Mouse (Mus musculus) stomach, embryonic 14.5 days (tissue): ENCODE results near the gene Snta1. TPM values are rescaled to one million over a fixed set of nuclear protein-coding genes. Genes with fewer than 3 reads are reported as not detected.

ENCODE experiments used
- ATAC-seq: fragments of 200-750 bp; cut with Nextera tagmentation; 2 replicates; pipeline ENCODE4 v1.8.0; 2017; ENCODE audit warnings: low read depth, moderate TSS enrichment; ENCODE audit not compliant: insufficient number of reproducible peaks, insufficient read depth, low FRiP score
- H3K27ac ChIP-seq: fragments of 300-500 bp; sonication (generic); 2 replicates; pipeline ENCODE4 v1.5.1; 2014; ENCODE audit warnings: mild to moderate bottlenecking, low read length, moderate library complexity, mixed read lengths
- H3K27me3 ChIP-seq: fragments of 300-500 bp; sonication (generic); 2 replicates; pipeline ENCODE4 v1.6.1; 2014; ENCODE audit warnings: low read length, control low read depth, mixed read lengths; ENCODE audit not compliant: control insufficient read depth, insufficient read depth
- H3K36me3 ChIP-seq: fragments of 300-500 bp; sonication (generic); 2 replicates; pipeline ENCODE4 v1.6.1; 2014; ENCODE audit warnings: mild to moderate bottlenecking, control low read depth, low read length, moderate library complexity, mixed read lengths; ENCODE audit not compliant: control insufficient read depth, insufficient read depth
- H3K4me1 ChIP-seq: fragments of 300-500 bp; sonication (generic); 2 replicates; pipeline ENCODE4 v1.6.1; 2014; ENCODE audit warnings: low read length, control low read depth, mixed read lengths; ENCODE audit not compliant: control insufficient read depth, insufficient read depth
- H3K4me2 ChIP-seq: fragments of 300-500 bp; sonication (generic); replicated peaks from 2 replicates; pipeline ENCODE4 v1.6.1; 2014; ENCODE audit warnings: low read depth, low read length, control low read depth
- H3K4me3 ChIP-seq: fragments of 300-500 bp; sonication (generic); 2 replicates; pipeline ENCODE4 v1.5.1; 2014; ENCODE audit warnings: low read depth, low read length, control low read depth
- H3K9ac ChIP-seq: fragments of 300-500 bp; sonication (generic); replicated peaks from 2 replicates; pipeline ENCODE4 v1.6.1; 2014; ENCODE audit warnings: low read depth, mild to moderate bottlenecking, control low read depth, low read length, moderate library complexity, mixed read lengths
- H3K9me3 ChIP-seq: fragments of 300-500 bp; sonication (generic); 2 replicates; pipeline ENCODE4 v1.6.1; 2016; ENCODE audit warnings: low read depth, low read length, control low read depth; ENCODE audit not compliant: control insufficient read depth
- WGBS: fragments of 180-500 bp; shearing (Covaris S2); extraction: QIAGEN DNeasy Blood & Tissue Kit; methylation state at CpG from one replicate; pipeline ENCODE4 v1.1.7; 2014; 5-methylcytosine and 5-hydroxymethylcytosine counted together
- polyA plus RNA-seq: library from polyadenylated mRNA; unstranded; fragments of >200 nt; fragmentation: Nextera tagmentation; extraction: Ambion mirVana; gene quantifications from 2 replicates; pipeline ENCODE4 v1.2.1, GENCODE M21; 2014

Gene Snta1
- polyA plus RNA-seq, 1 experiment from 2014 or later = 2.4 TPM

DNA sequence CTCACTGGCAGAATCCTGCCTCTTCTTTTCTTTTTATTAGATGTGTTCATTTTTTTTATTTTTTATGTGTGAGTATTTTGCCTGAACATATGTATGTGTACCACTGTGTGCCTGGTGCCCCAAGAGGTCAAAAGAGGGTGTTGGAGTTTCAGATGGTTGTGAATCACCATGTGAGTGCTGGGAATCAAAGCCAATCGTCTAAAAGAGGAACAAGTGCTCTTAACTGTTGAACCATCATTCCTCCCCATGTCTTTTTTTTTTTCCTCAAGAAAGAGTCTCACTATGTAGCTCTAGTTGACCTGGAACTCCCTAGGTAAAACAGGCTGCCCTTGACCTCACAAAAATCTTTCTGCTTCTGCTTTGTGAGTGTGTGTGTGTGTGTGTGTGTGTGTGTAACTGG is 5.9 kb downstream of the Snta1 start:
- no peak for ATAC-seq
- no peak overlapping the region for H3K4me2 ChIP-seq
- peaks cover 5% of the 10 kb centered on the region; the same call in 1 of the 2 replicates for H3K4me1 ChIP-seq
- H3K27ac ChIP-seq = no peak overlapping the region
- WGBS = 56% methylated on average over 1 of the region's 1 CpGs
- H3K9me3 ChIP-seq = no peaks in the 10 kb centered on the region
- H3K36me3 ChIP-seq = no peaks in the 10 kb centered on the region
- H3K4me3 ChIP-seq = no peak overlapping the region
- H3K27me3 ChIP-seq = no peaks in the 10 kb centered on the region
- no peak overlapping the region for H3K9ac ChIP-seq

DNA sequence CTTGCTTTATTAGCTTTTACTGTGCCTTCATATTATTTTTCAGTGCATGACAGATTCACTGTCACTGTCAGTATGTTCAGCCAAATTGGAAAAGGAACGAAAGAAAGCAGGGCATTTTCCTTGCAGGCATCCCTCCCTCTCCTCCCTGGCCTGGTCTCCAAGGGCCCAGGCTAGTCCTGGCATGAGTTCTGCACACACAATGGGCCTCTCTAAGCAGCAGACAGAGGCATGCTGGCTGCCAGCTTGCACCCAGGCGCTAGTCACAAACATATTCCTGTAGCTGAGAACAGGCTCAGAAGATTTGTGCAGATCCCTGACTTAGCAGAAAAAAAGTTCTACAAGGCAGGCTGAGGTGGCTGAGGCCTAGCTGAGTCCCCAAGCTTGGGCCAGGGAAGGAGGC is 8.6 kb downstream of the Snta1 start:
- H3K9ac ChIP-seq = no peak overlapping the region
- H3K9me3 ChIP-seq = no peaks in the 10 kb centered on the region
- no peak overlapping the region for H3K4me2 ChIP-seq
- ATAC-seq = no peak
- H3K36me3 ChIP-seq = no peaks in the 10 kb centered on the region
- no peaks in the 10 kb centered on the region for H3K27me3 ChIP-seq
- H3K4me1 ChIP-seq = peaks cover 5% of the 10 kb centered on the region; the same call in 1 of the 2 replicates
- 85% methylated on average over 2 of the region's 2 CpGs for WGBS
- no peak overlapping the region for H3K4me3 ChIP-seq
- H3K27ac ChIP-seq = no peak overlapping the region

DNA sequence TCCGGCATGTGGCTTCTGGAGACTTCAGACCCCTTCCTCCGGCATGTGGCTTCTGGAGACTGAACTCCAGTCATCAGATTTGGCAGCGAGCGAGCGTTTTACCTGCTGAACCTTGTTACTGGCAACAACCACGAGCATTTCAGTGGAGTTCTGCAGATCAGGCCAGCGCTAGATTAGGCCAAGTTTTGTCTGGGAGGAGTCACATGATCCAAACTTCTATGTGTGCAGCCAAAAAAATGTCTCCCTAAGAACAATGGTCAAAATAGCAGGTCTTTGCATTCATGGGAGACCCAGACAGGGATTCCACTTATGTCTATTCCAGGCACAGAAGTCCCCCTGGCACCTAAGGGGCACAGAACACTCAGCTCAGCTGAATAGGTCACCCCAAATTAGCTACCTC is 9.6 kb downstream of the Snta1 start:
- Histone ChIP-seq H3K9me3 (no peaks in the 10 kb centered on the region), H3K9ac (no peak overlapping the region), H3K4me1 (peaks cover 5% of the 10 kb centered on the region; the same call in 1 of the 2 replicates), H3K4me2 (no peak overlapping the region), H3K27me3 (no peaks in the 10 kb centered on the region), H3K27ac (no peak overlapping the region), H3K4me3 (no peak overlapping the region), H3K36me3 (no peaks in the 10 kb centered on the region)
- 75% methylated on average over 7 of the region's 7 CpGs for WGBS
- no peak for ATAC-seq

DNA sequence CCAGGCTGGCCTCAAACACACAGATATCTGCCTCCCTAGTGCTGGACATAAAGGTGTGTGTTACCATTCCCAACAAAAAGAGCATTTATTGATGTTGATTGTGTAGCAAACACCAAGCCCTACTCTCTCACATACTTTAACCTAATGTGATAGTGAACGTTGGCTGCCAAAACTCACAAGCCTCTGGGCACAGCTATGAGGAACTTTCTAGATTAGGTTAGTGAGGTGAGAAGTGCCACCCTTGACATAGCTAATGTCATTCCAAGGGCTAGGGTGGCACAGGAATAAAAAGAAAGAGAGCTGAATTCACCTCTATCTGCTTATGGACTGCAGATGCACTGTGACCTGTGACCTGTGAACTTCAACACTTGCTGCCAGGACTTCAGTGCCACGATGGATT is 11.4 kb downstream of the Snta1 start:
- Histone ChIP-seq H3K9ac (no peak overlapping the region), H3K4me1 (no peaks in the 10 kb centered on the region), H3K9me3 (no peaks in the 10 kb centered on the region), H3K4me3 (no peak overlapping the region), H3K36me3 (no peaks in the 10 kb centered on the region), H3K27me3 (no peaks in the 10 kb centered on the region), H3K4me2 (no peak overlapping the region), H3K27ac (no peak overlapping the region)
- 78% methylated on average over 2 of the region's 2 CpGs for whole genome bisulfite sequencing
- no peak for ATAC-seq

DNA sequence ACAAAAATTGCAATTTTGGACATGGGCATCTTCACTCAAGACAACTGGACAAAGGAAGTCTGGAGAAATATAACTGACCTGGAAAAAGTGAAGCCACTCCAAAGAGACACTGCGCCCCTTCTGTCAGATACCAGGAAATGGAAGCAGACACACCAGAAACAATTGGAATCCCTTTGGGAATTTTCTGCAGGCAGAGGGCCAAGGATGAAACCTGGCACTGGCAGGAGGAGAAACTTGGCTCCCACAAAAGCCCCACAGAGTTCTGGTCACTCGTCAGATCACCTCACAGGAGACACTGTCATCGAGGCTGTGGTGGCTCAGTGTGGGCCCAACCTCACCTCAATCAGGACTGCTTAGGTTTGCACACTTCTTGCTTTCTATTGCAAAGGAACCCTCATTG is 13.3 kb downstream of the Snta1 start:
- Histone ChIP-seq H3K27me3 (no peaks in the 10 kb centered on the region), H3K4me3 (no peak overlapping the region), H3K27ac (no peak overlapping the region), H3K9ac (no peak overlapping the region), H3K4me1 (no peaks in the 10 kb centered on the region), H3K4me2 (no peak overlapping the region), H3K36me3 (no peaks in the 10 kb centered on the region), H3K9me3 (no peaks in the 10 kb centered on the region)
- 88% methylated on average over 3 of the region's 3 CpGs for WGBS
- no peak for ATAC-seq

DNA sequence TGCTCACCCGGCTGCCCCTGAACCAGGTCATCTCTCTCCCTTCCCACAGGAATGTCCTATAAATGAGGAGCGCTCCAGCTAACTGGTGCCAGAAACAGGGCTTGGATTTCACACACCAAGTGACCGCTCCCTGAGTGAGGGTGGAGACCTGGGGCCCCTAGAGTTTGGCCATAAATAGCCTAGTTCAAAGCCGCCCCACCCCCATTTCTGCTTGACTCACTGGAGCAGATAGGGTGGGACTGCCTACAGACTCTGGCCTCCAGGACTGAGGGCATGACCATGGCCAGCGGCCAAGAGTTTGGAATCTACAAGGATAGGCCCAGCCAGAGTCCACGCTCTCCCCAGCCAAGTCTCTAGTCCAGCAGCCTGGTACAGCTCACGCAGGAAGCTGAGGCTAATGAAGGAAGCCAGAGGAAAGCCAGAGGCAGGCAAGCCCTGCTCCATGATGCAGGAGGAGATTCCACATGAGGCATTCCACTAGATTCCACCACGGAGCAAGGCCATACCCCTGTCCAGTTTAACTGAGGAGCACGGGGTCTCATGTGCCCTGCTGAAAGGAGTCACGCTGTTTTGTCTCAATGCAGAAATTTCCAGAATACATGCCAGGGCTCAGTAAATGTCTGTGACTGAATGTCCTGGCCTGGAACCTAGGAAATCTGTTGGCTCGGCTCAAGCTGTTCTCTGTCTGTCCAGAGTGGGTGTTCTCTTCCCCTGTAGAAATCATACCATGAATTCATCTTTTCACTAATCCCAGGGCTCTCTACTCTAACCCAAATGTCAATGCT is 17.5 kb downstream of the Snta1 start:
- Histone ChIP-seq H3K4me3 (no peak overlapping the region), H3K36me3 (no peaks in the 10 kb centered on the region), H3K4me1 (no peaks in the 10 kb centered on the region), H3K27ac (no peak overlapping the region), H3K9ac (no peak overlapping the region), H3K27me3 (no peaks in the 10 kb centered on the region), H3K4me2 (no peak overlapping the region), H3K9me3 (no peaks in the 10 kb centered on the region)
- ATAC-seq = peak; percentile 37; the same call in 1 of the 2 replicates
- 73% methylated on average over 11 of the region's 11 CpGs for WGBS

DNA sequence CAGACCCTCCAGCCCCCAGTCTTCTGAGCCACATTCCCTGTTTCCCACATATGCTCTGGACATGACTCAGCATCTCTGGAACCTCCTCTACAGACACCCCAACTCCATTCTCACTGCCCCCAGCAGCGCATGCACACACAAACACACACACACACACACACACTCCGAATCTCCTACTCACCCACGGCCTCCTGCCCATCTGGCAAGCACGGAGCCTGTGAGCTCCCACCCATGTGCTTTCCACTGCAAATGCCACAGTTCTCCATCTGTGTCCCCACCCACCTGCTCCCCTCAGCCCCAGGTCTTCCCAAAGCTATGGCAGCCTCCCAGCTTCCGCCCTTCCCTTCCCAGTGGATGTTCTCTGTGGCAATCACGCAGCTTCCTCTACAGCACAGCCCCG is 28.8 kb downstream of the Snta1 start:
- Histone ChIP-seq H3K9me3 (no peaks in the 10 kb centered on the region), H3K4me2 (no peak overlapping the region), H3K27me3 (no peaks in the 10 kb centered on the region), H3K36me3 (no peaks in the 10 kb centered on the region), H3K4me1 (no peaks in the 10 kb centered on the region), H3K4me3 (no peak overlapping the region), H3K9ac (no peak overlapping the region), H3K27ac (no peak overlapping the region)
- no peak for ATAC-seq
- WGBS = 84% methylated on average over 7 of the region's 7 CpGs

DNA sequence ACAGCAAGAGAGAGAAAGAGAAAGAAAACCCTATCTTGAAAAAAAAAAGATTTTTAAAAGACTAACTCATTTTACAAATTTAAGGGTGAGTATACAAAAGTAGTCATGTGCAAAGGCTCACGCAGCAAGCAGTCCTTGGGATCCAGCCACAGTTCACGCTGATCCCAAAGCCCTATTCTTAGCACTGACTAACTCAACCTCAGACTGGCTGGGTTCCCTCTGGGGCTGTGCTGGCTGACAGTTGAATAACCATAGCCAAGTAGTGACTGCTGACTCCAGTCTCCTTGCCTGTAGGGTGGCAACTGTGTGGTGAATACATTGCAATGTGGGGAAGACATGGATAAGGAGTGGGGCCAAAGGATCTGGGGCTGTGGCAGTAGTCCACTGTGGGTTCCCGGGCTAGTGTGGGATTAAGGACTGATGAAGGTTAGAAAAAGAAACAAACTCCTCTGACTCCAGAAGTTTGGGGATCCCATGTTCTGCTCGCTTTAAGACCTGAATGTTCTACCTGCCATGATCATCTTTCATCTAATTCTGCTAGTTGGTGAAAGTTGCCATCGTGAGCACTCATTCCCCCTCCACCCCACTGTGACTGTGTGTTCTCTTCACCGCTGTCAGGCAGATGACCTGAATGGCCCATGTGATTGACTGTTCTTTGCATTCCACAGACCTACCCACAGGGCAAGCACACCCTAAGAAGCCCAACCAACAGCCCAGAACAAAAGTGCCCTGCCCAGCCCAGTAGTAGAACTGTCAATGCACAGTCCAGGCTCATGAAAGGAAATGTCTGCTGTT is 32.9 kb downstream of the Snta1 start:
- 78% methylated on average over 6 of the region's 6 CpGs for WGBS
- no peak overlapping the region for H3K27ac ChIP-seq
- H3K4me2 ChIP-seq = no peak overlapping the region
- H3K4me1 ChIP-seq = no peaks in the 10 kb centered on the region
- no peak overlapping the region for H3K9ac ChIP-seq
- no peaks in the 10 kb centered on the region for H3K27me3 ChIP-seq
- H3K9me3 ChIP-seq = no peaks in the 10 kb centered on the region
- H3K36me3 ChIP-seq = no peaks in the 10 kb centered on the region
- no peak for ATAC-seq
- no peak overlapping the region for H3K4me3 ChIP-seq
